Comparison of ENCODE assay signal across 8 mouse cellular contexts in genomic region chr1:58802322-58803273, GRCm38 (mm10). TPM values are rescaled to one million over a fixed set of nuclear protein-coding genes. Genes with fewer than 3 reads are reported as not detected.
DNase-seq lines count a peak whose midpoint lies in the region; ATAC-seq and TF ChIP-seq lines count a peak whose summit lies in the region.

No protein-coding gene starts in this region.

- no peak overlapping the region for H3K4me2 ChIP-seq in stomach, embryonic 14.5 days (replicated peaks; ENCODE audit: low read depth, low read length)

- TF ChIP-seq EP300 in ES-Bruce4 (IDR thresholded peaks at IDR 0.05; ENCODE audit: insufficient read depth, low read depth, low read length), result no peak

- H3K36me3 ChIP-seq in ES-Bruce4 (ENCODE audit: control insufficient read depth, insufficient read depth, low read length, poor library complexity, severe bottlenecking), result no peaks in the 10 kb centered on the region
- no peaks in the 10 kb centered on the region for H3K36me3 ChIP-seq in stomach, embryonic 14.5 days (ENCODE audit: control insufficient read depth, insufficient read depth, low read length)

- ATAC-seq in erythroid progenitor cell, adult 5-6 weeks (replicated peaks; ENCODE audit: low FRiP score, poor library complexity, severe bottlenecking), result peak; percentile 87
- 0 out of 2 replicates have a peak, but pooled peaks have one; percentile 33 for ATAC-seq in stomach, embryonic 14.5 days (ENCODE audit: insufficient number of reproducible peaks, insufficient read depth, low FRiP score, low read depth)

- H3K4me3 ChIP-seq in ES-Bruce4 (ENCODE audit: low read depth, low read length), result no peak overlapping the region
- no peak overlapping the region for H3K4me3 ChIP-seq in stomach, embryonic 14.5 days (ENCODE audit: low read depth, low read length)
- H3K4me3 ChIP-seq in cerebellum, adult 2 months (replicated peaks; ENCODE audit: insufficient read depth, low read depth, low read length), result no peak overlapping the region

- peak; percentile 41 for TF ChIP-seq CTCF in ES-Bruce4 (IDR thresholded peaks at IDR 0.05; ENCODE audit: low read depth, low read length)
- TF ChIP-seq CTCF in cerebellum, adult 2 months (IDR thresholded peaks at IDR 0.05; ENCODE audit: borderline replicate concordance, insufficient read depth, low read depth, low read length), result no peak

- peak; percentile 34 to 54 for DNase-seq in adrenal gland, adult 18-20 months (ENCODE audit: low spot score in 2 of 2)
- no peak for DNase-seq in adrenal gland, adult 8-10 months
- peak; percentile 59 for DNase-seq in kidney, adult 9 months
- peak; percentile 84 for DNase-seq in lung, postnatal 10 days
- DNase-seq in cerebellum, adult 2 months, result no peak

- H3K4me1 ChIP-seq in ES-Bruce4 (ENCODE audit: control insufficient read depth, insufficient read depth, low read length), result no peaks in the 10 kb centered on the region
- no peaks in the 10 kb centered on the region for H3K4me1 ChIP-seq in stomach, embryonic 14.5 days (ENCODE audit: control insufficient read depth, insufficient read depth, low read length)
- no peaks in the 10 kb centered on the region for H3K4me1 ChIP-seq in cerebellum, adult 2 months (ENCODE audit: control insufficient read depth, insufficient read depth, low read length)

- 78% methylated on average over 18 of the region's 18 CpGs for WGBS in stomach, embryonic 14.5 days
- 76% methylated on average over 18 of the region's 18 CpGs for WGBS in cerebellum, adult 2 months

- no peak for TF ChIP-seq POLR2A in ES-Bruce4 (IDR thresholded peaks at IDR 0.05; ENCODE audit: insufficient read depth, low read length)
- no peak for TF ChIP-seq POLR2A in cerebellum, adult 2 months (IDR thresholded peaks at IDR 0.05; ENCODE audit: borderline replicate concordance, insufficient read depth, low read length)

- H3K9me3 ChIP-seq in ES-Bruce4 (replicated peaks; ENCODE audit: control insufficient read depth, insufficient read depth, low read length, poor library complexity, severe bottlenecking), result no peaks in the 10 kb centered on the region
- no peaks in the 10 kb centered on the region for H3K9me3 ChIP-seq in stomach, embryonic 14.5 days (ENCODE audit: control insufficient read depth, low read depth, low read length)

- no peak overlapping the region for H3K27ac ChIP-seq in ES-Bruce4 (ENCODE audit: insufficient read depth, low read length)
- no peak overlapping the region for H3K27ac ChIP-seq in stomach, embryonic 14.5 days (ENCODE audit: low read length)
- no peak overlapping the region for H3K27ac ChIP-seq in cerebellum, adult 2 months (ENCODE audit: insufficient read depth, low read length)

- no peaks in the 10 kb centered on the region for H3K27me3 ChIP-seq in ES-Bruce4 (ENCODE audit: control insufficient read depth, insufficient read depth, low read length, poor library complexity, severe bottlenecking)
- H3K27me3 ChIP-seq in stomach, embryonic 14.5 days (ENCODE audit: control insufficient read depth, insufficient read depth, low read length), result no peaks in the 10 kb centered on the region
- H3K27me3 ChIP-seq in cerebellum, adult 2 months (ENCODE audit: control insufficient read depth, insufficient read depth, low read length), result no peaks in the 10 kb centered on the region

- no peak overlapping the region for H3K9ac ChIP-seq in ES-Bruce4 (ENCODE audit: low read depth, poor library complexity, severe bottlenecking)
- H3K9ac ChIP-seq in stomach, embryonic 14.5 days (replicated peaks; ENCODE audit: low read depth, low read length), result no peak overlapping the region

RNA-seq across cellular contexts. Expression of gene Casp8, which starts 7.4 kb away (rescaled TPM):
- total RNA-seq in adrenal gland, adult 18-20 months (2021), result 10 to 100 TPM; 15.4 to 20.7 TPM
- total RNA-seq in adrenal gland, adult 8-10 months (2022), result 10 to 100 TPM; 20.2 to 29.9 (median 22.8) TPM
- polyA plus RNA-seq in ES-Bruce4 (2011; ENCODE audit: insufficient read depth, insufficient read length, low read depth, missing spikeins), result 4.0 and 4.5 TPM in 2 replicates
- total RNA-seq in erythroid progenitor cell, adult 5-6 weeks (2015; ENCODE audit: low replicate concordance), result 31.0 and 39.4 TPM in 2 replicates
- 13.9 and 18.5 TPM in 2 replicates for total RNA-seq in erythroid progenitor cell, adult 5-6 weeks (2017; ENCODE audit: low replicate concordance)
- 40.3 and 42.2 TPM in 2 replicates for polyA plus RNA-seq in stomach, embryonic 14.5 days (2014; fragmentation: Nextera tagmentation; extraction: Ambion mirVana)
- polyA plus RNA-seq in cerebellum, adult 2 months (2012; rRNA removed), result 1.6 and 1.9 TPM in 2 replicates

Comparison
In these comparisons a context has a peak if more than half of its experiments do, and no peak if none do; other contexts are left out.
1. DNase-seq: peak in adrenal gland, adult 18-20 months (2 of 2), kidney, adult 9 months (single experiment) and lung, postnatal 10 days (single experiment); none in adrenal gland, adult 8-10 months (single experiment) and cerebellum, adult 2 months (0 of 2).